Mouse (Mus musculus) embryonic facial prominence, embryonic 11.5 days (tissue): ENCODE measurements around the gene Coro2b. TPM values are rescaled to one million over a fixed set of nuclear protein-coding genes. Genes with fewer than 3 reads are reported as not detected.

Source experiments
- ATAC-seq: fragments of 200-750 bp; cut with Nextera tagmentation; replicated peaks from 2 replicates; pipeline ENCODE4 v1.8.0; 2017; ENCODE audit warnings: low read depth; ENCODE audit not compliant: insufficient number of reproducible peaks, low FRiP score, low TSS enrichment
- DNase-seq: peaks from one replicate; pipeline ENCODE4 v3.0.0-alpha.2; 2015; ENCODE audit warnings: low spot score
- H3K27ac ChIP-seq: fragments of 300-500 bp; sonication (generic); replicated peaks from 2 replicates; pipeline ENCODE4 v1.5.1; 2014; ENCODE audit warnings: mild to moderate bottlenecking, low read depth, low read length, control low read depth
- H3K27me3 ChIP-seq: fragments of 300-500 bp; sonication (generic); 2 replicates; pipeline ENCODE4 v1.6.1; 2014; ENCODE audit warnings: mild to moderate bottlenecking, low read length, moderate library complexity, mixed read lengths; ENCODE audit not compliant: control insufficient read depth, insufficient read depth
- H3K36me3 ChIP-seq: fragments of 300-500 bp; sonication (generic); replicated peaks from 2 replicates; pipeline ENCODE4 v1.6.1; 2014; ENCODE audit warnings: low read depth, mild to moderate bottlenecking, low read length, moderate library complexity, mixed read lengths; ENCODE audit not compliant: control insufficient read depth, insufficient read depth
- H3K4me1 ChIP-seq: fragments of 300-500 bp; sonication (generic); 2 replicates; pipeline ENCODE4 v1.6.1; 2014; ENCODE audit warnings: low read length, mixed read lengths; ENCODE audit not compliant: control insufficient read depth, insufficient read depth
- H3K4me2 ChIP-seq: fragments of 300-500 bp; sonication (generic); 2 replicates; pipeline ENCODE4 v1.6.1; 2014; ENCODE audit warnings: low read depth, mild to moderate bottlenecking, control low read depth, low read length, moderate library complexity
- H3K4me3 ChIP-seq: fragments of 300-500 bp; sonication (generic); 2 replicates; pipeline ENCODE4 v1.5.1; 2014; ENCODE audit warnings: low read depth, low read length, control low read depth
- H3K9ac ChIP-seq: fragments of 300-500 bp; sonication (generic); replicated peaks from 2 replicates; pipeline ENCODE4 v1.6.1; 2014; ENCODE audit warnings: mild to moderate bottlenecking, control low read depth, low read length
- H3K9me3 ChIP-seq: fragments of 300-500 bp; sonication (generic); replicated peaks from 2 replicates; pipeline ENCODE4 v1.6.1; 2016; ENCODE audit warnings: mild to moderate bottlenecking, low read length, inconsistent platforms, mixed read lengths; ENCODE audit not compliant: control insufficient read depth
- WGBS: fragments of 180-500 bp; shearing (Covaris S2); extraction: QIAGEN DNeasy Blood & Tissue Kit; methylation state at CpG from one replicate; pipeline ENCODE4 v1.1.7; 2014; 5-methylcytosine and 5-hydroxymethylcytosine counted together
- polyA plus RNA-seq: library from polyadenylated mRNA; unstranded; fragments of >200 nt; fragmentation: Nextera tagmentation; extraction: Ambion mirVana; gene quantifications from 2 replicates; pipeline ENCODE4 v1.2.1, GENCODE M21; 2014

The Coro2b gene
- polyA plus RNA-seq, 1 experiment from 2014 or later: 6.5 TPM

- H3K9me3 ChIP-seq: no peaks in the 10 kb centered on the region
- H3K27ac ChIP-seq: no peak overlapping the region
- 78% methylated on average over 10 of the region's 10 CpGs for WGBS
- DNase-seq: no peak
- H3K4me2 ChIP-seq: no peak overlapping the region
- H3K9ac ChIP-seq: no peak overlapping the region
- no peak for ATAC-seq
- no peak overlapping the region for H3K4me3 ChIP-seq
- no peaks in the 10 kb centered on the region for H3K4me1 ChIP-seq
- H3K36me3 ChIP-seq: no peaks in the 10 kb centered on the region
- H3K27me3 ChIP-seq: no peaks in the 10 kb centered on the region
Measured at GRCm38 (mm10) chr9:62382519-62383084, 154.2 kb downstream of the Coro2b start.

GRCm38 (mm10) chr9:62381402-62381913, 155.4 kb downstream of the Coro2b start:
- Histone ChIP-seq H3K36me3 (no peaks in the 10 kb centered on the region; the same call in 1 of the 2 replicates), H3K4me2 (no peak overlapping the region), H3K4me1 (no peaks in the 10 kb centered on the region), H3K9me3 (no peaks in the 10 kb centered on the region), H3K27ac (no peak overlapping the region), H3K27me3 (no peaks in the 10 kb centered on the region), H3K9ac (no peak overlapping the region), H3K4me3 (no peak overlapping the region)
- DNase-seq (no peak), ATAC-seq (no peak)
- WGBS: 65% methylated on average over 8 of the region's 8 CpGs

GRCm38 (mm10) chr9:62380351-62380750, 156.5 kb downstream of the Coro2b start:
- H3K4me3 ChIP-seq: no peak overlapping the region
- no peaks in the 10 kb centered on the region for H3K9me3 ChIP-seq
- no peak overlapping the region for H3K9ac ChIP-seq
- H3K4me2 ChIP-seq: no peak overlapping the region
- H3K27me3 ChIP-seq: no peaks in the 10 kb centered on the region
- no peak overlapping the region for H3K27ac ChIP-seq
- WGBS: 52% methylated on average over 5 of the region's 5 CpGs
- ATAC-seq (0 out of 2 replicates have a peak, but pooled peaks have one; percentile 67), DNase-seq (no peak)
- peaks cover 1% of the 10 kb centered on the region; the same call in 1 of the 2 replicates for H3K36me3 ChIP-seq
- H3K4me1 ChIP-seq: no peaks in the 10 kb centered on the region

- Histone ChIP-seq H3K36me3 (peaks cover 2% of the 10 kb centered on the region), H3K4me1 (no peaks in the 10 kb centered on the region), H3K9me3 (no peaks in the 10 kb centered on the region), H3K27ac (no peak overlapping the region), H3K4me2 (no peak overlapping the region), H3K27me3 (no peaks in the 10 kb centered on the region), H3K4me3 (no peak overlapping the region), H3K9ac (no peak overlapping the region)
- DNase-seq (no peak), ATAC-seq (no peak)
- 94% methylated on average over 10 of the region's 10 CpGs for WGBS
Measured at GRCm38 (mm10) chr9:62377897-62378296, 158.9 kb downstream of the Coro2b start.

GRCm38 (mm10) chr9:62374276-62374675, 162.6 kb downstream of the Coro2b start:
- Histone ChIP-seq H3K9me3 (no peaks in the 10 kb centered on the region), H3K9ac (no peak overlapping the region), H3K27ac (no peak overlapping the region), H3K4me1 (no peaks in the 10 kb centered on the region), H3K27me3 (no peaks in the 10 kb centered on the region), H3K4me3 (no peak overlapping the region), H3K36me3 (peaks cover 5% of the 10 kb centered on the region), H3K4me2 (no peak overlapping the region)
- WGBS: 81% methylated on average over 3 of the region's 3 CpGs
- no peak for ATAC-seq
- DNase-seq: no peak

GRCm38 (mm10) chr9:62373222-62374123, 163.4 kb downstream of the Coro2b start:
- Histone ChIP-seq H3K36me3 (peaks cover 5% of the 10 kb centered on the region), H3K9ac (no peak overlapping the region), H3K9me3 (no peaks in the 10 kb centered on the region), H3K4me1 (no peaks in the 10 kb centered on the region), H3K4me3 (no peak overlapping the region), H3K27ac (no peak overlapping the region), H3K27me3 (no peaks in the 10 kb centered on the region), H3K4me2 (no peak overlapping the region)
- ATAC-seq (no peak), DNase-seq (peak; percentile 51)
- 67% methylated on average over 18 of the region's 18 CpGs for WGBS

GRCm38 (mm10) chr9:62372556-62373221, 164.2 kb downstream of the Coro2b start:
- DNase-seq (no peak), ATAC-seq (no peak)
- H3K27me3 ChIP-seq: no peaks in the 10 kb centered on the region
- H3K4me3 ChIP-seq: no peak overlapping the region
- H3K9me3 ChIP-seq: no peaks in the 10 kb centered on the region
- peaks cover 5% of the 10 kb centered on the region for H3K36me3 ChIP-seq
- H3K9ac ChIP-seq: no peak overlapping the region
- WGBS: 86% methylated on average over 9 of the region's 9 CpGs
- H3K4me1 ChIP-seq: no peaks in the 10 kb centered on the region
- H3K4me2 ChIP-seq: no peak overlapping the region
- H3K27ac ChIP-seq: no peak overlapping the region
